Mouse (Mus musculus) kidney, postnatal 14 days (tissue): ENCODE measurements at regions not wholly inside any gene's neighbourhood (a gene's known extent, or its start where the extent isn't known, plus 50 kb on each side); places are given as distances from the start of the nearest gene placed in this dataset.
A peak's percentile ranks its signal among the peaks of the same experiment; 100 is the strongest.

Experiments
- DNase-seq: peaks from one replicate; pipeline ENCODE4 v3.0.0; 2022; ENCODE audit warnings: mixed read lengths

DNA sequence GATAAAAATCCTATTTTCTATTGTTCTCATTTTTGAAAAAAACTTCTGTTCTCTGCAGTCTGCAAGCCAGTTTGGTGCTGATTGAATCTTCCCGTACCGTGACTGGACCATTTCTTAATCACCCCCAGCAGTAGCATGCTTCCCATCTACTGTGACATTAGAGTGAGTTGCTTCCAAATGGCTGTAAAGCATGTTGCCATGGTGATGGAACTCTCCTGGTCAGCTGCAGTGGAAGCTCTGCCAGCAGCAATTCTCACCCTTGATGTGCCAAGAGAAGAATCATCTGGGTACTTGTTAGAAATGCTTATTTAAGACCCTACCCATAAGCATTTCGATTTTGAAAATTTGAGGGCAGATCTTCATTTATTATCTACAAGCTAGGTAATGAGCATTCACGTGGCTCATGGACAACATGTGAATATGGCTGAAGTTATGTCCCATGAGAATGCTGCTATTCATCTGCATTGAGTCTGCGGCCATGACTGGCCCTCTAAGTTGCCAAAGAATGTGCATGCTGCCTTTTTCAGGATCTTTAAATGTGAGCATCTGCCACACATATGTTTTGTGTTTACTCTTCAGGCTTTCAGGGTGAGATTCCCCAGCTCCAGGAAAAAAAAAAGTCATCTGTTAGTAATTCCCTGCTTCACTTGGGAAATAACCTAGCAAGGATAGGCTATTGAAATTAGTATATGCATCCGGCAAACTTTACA lies 62.8 kb downstream of the H2al1n start:
- no peak for DNase-seq

DNA sequence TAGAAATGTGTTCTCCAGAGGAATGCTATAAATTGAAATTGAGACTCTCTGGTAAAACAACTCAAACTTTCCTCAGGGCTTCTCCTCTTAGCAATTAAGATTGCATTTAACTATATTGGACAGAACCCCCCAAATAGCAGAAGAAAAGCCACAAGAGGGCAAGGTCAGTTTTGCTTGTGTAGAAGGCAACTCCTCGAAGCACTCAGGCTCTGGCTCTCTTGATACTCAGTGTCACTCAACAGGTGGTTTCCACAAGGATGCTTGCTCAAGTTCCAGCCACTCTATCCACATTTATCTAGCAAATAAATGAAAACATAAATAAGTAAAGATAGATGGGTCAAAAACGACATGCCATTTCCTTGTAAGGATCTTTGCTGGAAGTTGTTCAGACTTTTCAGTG lies 68.4 kb downstream of the H2al1n start:
- DNase-seq = no peak

DNA sequence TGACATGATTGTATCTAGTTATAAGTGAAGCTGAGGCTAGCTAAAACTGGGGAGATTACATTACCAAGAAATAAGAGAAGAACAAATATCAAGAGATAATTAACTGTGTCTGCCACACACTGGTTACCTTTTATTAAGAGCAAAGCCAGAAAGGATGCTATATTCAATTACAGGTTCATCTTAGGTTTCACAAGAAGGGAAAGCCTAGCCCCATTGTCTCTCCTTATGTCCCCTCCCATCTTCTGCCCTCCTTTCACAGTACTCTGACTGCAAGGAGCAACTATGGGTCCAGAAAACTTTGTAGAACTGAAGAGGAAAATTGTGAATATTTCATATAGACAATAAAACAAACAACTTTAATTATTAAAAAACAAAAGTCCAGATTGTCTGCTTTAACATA lies 68.8 kb downstream of the H2al1n start:
- no peak for DNase-seq

DNA sequence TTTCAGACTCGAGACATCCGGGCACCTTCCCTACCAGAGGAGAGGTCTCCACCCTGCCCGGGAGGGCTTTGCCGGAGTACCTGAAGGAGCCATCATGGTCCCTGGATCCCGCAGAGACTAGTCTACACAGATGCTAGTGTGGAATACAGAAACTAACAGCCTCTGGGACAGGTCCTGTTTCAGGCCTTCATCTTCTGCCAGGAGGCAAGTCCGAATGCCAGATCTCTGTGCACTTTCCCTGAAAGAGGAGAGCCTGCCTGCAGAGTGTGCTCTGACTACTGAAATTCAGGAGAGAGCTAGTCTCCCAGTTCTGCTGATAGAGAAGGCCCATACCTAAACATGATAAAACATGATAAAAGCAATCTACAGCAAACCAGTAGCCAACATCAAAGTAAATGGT lies 83.9 kb downstream of the H2al1n start:
- no peak for DNase-seq

DNA sequence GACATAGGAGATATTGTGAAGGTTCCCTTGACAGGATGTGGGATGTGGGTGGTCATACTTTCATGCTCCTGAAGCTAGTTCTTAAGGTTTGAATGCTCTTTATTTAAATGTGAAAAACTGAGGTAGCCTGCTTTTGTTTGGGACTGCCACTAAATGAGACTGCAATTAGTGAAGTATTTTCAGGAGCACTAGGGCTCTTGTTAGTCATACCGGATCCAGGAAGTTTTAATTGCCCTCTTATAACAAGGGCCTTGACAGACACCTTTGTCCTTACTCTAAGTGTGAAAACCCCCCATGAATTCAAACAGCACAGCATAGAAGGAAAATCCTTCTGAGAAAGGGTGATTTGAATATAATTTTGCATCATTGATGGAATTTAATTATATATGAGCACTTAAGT lies 91.2 kb downstream of the H2al1n start:
- DNase-seq = no peak

DNA sequence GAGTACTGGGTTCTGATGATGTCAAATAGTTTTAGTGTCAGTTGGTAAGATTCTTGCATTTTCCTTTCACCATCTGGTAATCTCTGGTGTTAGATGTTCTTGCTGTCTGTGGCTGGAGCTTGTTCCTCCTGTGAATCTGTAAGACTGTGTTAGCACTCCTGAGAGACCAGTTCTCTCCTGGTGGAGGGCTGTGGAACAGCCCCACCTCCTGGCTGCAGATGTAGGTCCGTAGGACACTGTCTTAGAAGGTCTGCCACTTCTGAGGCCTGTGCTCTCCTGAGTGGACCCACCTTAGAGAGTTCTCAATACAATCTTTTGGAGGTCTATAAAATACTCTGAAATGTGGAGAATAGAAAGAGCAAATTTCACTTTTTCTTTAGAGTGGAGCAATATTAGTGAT lies 101.8 kb downstream of the H2al1n start:
- peak; percentile 3 for DNase-seq

DNA sequence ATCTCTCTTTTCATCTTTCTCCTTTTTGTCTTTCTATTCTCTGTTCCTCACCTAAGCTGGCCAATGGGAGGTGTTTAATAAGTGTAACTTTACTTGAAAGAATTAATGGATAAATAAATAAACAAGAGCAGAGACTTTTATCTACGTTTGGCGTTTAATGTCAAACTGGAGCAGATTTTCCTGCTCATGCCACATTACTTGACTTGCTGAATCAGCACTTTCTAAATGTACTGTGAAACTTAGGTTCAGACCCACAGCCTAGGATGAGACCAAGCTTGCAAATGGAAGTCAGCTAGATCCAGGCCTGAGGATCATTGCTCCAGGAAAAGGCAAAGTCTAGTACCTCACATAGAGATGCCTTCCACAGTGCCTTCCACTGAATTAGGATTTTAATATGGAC lies 141.5 kb downstream of the H2al1n start:
- DNase-seq = no peak

DNA sequence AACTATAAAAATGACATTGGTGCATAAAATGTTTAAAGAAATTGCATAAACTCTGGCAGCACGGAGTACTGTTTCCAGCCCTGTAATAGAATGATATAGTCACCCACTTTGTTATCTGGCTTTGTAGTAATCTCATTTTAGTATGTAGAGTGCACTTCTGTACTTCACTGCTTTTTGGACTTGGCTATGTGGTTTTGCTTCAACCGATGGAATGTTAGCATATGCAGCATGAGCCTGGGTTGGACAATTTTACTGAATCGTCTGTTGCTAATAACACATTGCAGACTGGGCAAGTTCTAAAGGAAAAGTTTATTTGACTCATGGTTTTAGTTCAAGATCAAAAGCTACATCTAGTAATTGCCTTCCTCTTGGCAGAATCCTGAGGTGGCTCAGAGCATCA lies 142.4 kb downstream of the H2al1n start:
- no peak for DNase-seq

DNA sequence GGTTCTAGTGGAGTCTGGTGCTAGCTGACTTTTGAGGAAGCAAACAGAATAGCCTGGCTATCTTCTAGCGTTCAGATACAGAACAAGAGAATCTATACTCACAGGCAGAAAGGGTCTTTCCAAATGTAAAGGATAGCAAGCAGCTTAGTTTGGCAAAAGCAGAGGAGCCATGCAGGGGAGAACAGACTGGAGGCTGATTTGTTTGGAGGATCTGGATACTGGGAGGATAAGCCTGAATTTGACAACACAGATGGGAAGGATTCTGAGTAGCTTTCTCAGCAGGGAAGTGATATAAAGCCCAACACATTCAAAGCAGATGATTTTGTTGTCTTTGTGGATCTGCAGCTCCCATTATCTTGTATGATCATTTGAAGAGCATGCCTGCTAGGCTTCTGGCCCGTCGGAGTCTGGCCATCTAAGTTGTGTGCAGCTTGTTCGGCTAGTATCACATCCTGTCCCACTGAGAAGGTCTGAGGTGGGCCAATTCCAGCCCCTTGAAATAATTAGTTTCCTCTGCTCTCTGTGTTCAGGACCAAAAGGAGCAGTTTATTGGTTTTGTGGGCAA lies 145.6 kb downstream of the H2al1n start:
- DNase-seq = no peak
